Mouse (Mus musculus) left cerebral cortex, postnatal 25 days (tissue): ENCODE data around the gene Pcca. TPM values are rescaled to one million over a fixed set of nuclear protein-coding genes. Genes with fewer than 3 reads are reported as not detected.

Experiments
- DNase-seq, 2 experiments: peaks; one replicate each; pipeline ENCODE4 v3.0.0; 2022; ENCODE audit warnings: low spot score in 2 of 2, mixed read lengths in 1 of 2
- intact Hi-C: fragments of 180-260 bp; cut with DNase I; formaldehyde crosslinking; loops from one replicate; pipeline ENCODE4 v1.15.1; 2025
- total RNA-seq, 2 experiments: library from RNA; stranded (reverse); gene quantifications; 2 replicates each; pipeline ENCODE4 v1.2.3; 2021

Gene Pcca
- 10 to 100 TPM; 31.3 to 32.4 TPM for total RNA-seq

GRCm38 (mm10) chr14:122534017-122534924, at the start of gene Pcca:
Gene Pcca (plus strand): TSS chr14:122534324.
- intact Hi-C loops = no loop called here
- peak; percentile 97 to 99 for DNase-seq

GRCm38 (mm10) chr14:122484458-122484843, 49.7 kb upstream of the Pcca start:
- intact Hi-C loops = loop anchor here (10.0 kb wide), 2 partner anchors 380 to 390 kb away; partner anchors contain the start of gene Tm9sf2
- DNase-seq = no peak

- no peak for DNase-seq
- intact Hi-C loops = loop anchor here (5.0 to 10.0 kb wide), 3 partner anchors 33 to 390 kb away; partner anchors contain the start of genes Gm5089 and Tm9sf2
These were observed 49.1 kb upstream of the Pcca start for GRCm38 (mm10) chr14:122484844-122485551.

GRCm38 (mm10) chr14:122485635-122486181, 48.4 kb upstream of the Pcca start:
- peak in 1 of 2 experiments; percentile 2 for DNase-seq

GRCm38 (mm10) chr14:122486611-122487010, 47.5 kb upstream of the Pcca start:
- intact Hi-C loops = loop anchor here (5.0 to 10.0 kb wide), 3 partner anchors 34 to 388 kb away; partner anchors contain the start of genes Gm5089 and Tm9sf2
- peak in 1 of 2 experiments; percentile 0 for DNase-seq

More at GRCm38 (mm10) chr14:122485635-122486181, 48.4 kb upstream of the Pcca start:
- intact Hi-C loops = loop anchor here (5.0 to 10.0 kb wide), 3 partner anchors 33 to 389 kb away; partner anchors contain the start of genes Gm5089 and Tm9sf2

GRCm38 (mm10) chr14:122487366-122487765, 46.8 kb upstream of the Pcca start:
- DNase-seq = no peak
- intact Hi-C loops = loop anchor here (5.0 to 10.0 kb wide), 3 partner anchors 35 to 387 kb away; partner anchors contain the start of genes Gm5089 and Tm9sf2

- intact Hi-C loops = loop anchor here (5.0 to 10.0 kb wide), 3 partner anchors 37 to 386 kb away; partner anchors contain the start of genes Gm5089 and Tm9sf2
These were observed 45.1 kb upstream of the Pcca start for GRCm38 (mm10) chr14:122489041-122489440.

GRCm38 (mm10) chr14:122489686-122490414, 44.3 kb upstream of the Pcca start:
- intact Hi-C loops = loop anchor here (5.0 to 10.0 kb wide), 3 partner anchors 38 to 385 kb away; partner anchors contain the start of genes Gm5089 and Tm9sf2
- no peak for DNase-seq

More at GRCm38 (mm10) chr14:122489041-122489440, 45.1 kb upstream of the Pcca start:
- DNase-seq = no peak

GRCm38 (mm10) chr14:122490441-122491328, 43.4 kb upstream of the Pcca start, which contains the start of gene Gm10837:
Gene Gm10837 (plus strand): TSS chr14:122490586.
- intact Hi-C loops = no loop called here
- DNase-seq = no peak

GRCm38 (mm10) chr14:122491521-122491920, 42.6 kb upstream of the Pcca start:
- intact Hi-C loops = no loop called here
- DNase-seq = no peak

- no peak for DNase-seq
- intact Hi-C loops = no loop called here
These were observed 42.1 kb upstream of the Pcca start for GRCm38 (mm10) chr14:122492015-122492414.

GRCm38 (mm10) chr14:122509058-122509457, 25.1 kb upstream of the Pcca start:
- intact Hi-C loops = loop anchor here (1.0 kb wide), 1 partner anchor 367 kb away; no protein-coding TSS in a partner anchor
- DNase-seq = no peak

GRCm38 (mm10) chr14:122511519-122511918, 22.6 kb upstream of the Pcca start:
- intact Hi-C loops = no loop called here
- DNase-seq = no peak

- intact Hi-C loops = no loop called here
- DNase-seq = no peak
These were observed 20.6 kb upstream of the Pcca start for GRCm38 (mm10) chr14:122513511-122514036.

- intact Hi-C loops = no loop called here
- DNase-seq = no peak
These were observed 5.6 kb upstream of the Pcca start for GRCm38 (mm10) chr14:122528475-122528874.

- intact Hi-C loops = no loop called here
- no peak for DNase-seq
These were observed 1.9 kb downstream of the Pcca start for GRCm38 (mm10) chr14:122535986-122536385.

GRCm38 (mm10) chr14:122548421-122548820, 14.3 kb downstream of the Pcca start:
- no peak for DNase-seq
- intact Hi-C loops = no loop called here

GRCm38 (mm10) chr14:122548905-122549304, 14.8 kb downstream of the Pcca start:
- intact Hi-C loops = no loop called here
- no peak for DNase-seq
